Mouse (Mus musculus) lung, adult 2 months (tissue): Measurements from ENCODE around the gene H2-Aa. TPM values are rescaled to one million over a fixed set of nuclear protein-coding genes. Genes with fewer than 3 reads are reported as not detected.

ENCODE experiments used
- DNase-seq: peaks from one replicate; pipeline ENCODE4 v3.0.0; 2022
- H3K4me1 ChIP-seq: fragments of 200-500 bp; 2 replicates; pipeline ENCODE4 v1.6.1; 2011; ENCODE audit warnings: low read length; ENCODE audit not compliant: control insufficient read depth, insufficient read depth
- H3K4me3 ChIP-seq: fragments of 200-500 bp; replicated peaks from 2 replicates; pipeline ENCODE3; 2011; ENCODE audit warnings: low read depth, mild to moderate bottlenecking, control low read depth, low read length; ENCODE audit errors: extremely low read depth
- CTCF ChIP-seq: fragments of 200-500 bp; IDR thresholded peaks from 2 replicates; pipeline ENCODE4 v1.5.1; 2011; ENCODE audit warnings: mild to moderate bottlenecking, low read length, control low read depth; ENCODE audit not compliant: insufficient read depth
- POLR2A ChIP-seq: fragments of 200-500 bp; IDR thresholded peaks from 2 replicates; pipeline ENCODE4 v1.6.1; 2011; ENCODE audit warnings: low read depth, mild to moderate bottlenecking, control low read depth, low read length, borderline replicate concordance; ENCODE audit errors: extremely low read depth
- WGBS: fragments of 180-500 bp; shearing (Covaris S2); methylation state at CpG from one replicate; pipeline ENCODE4 v1.1.7; 2018; 5-methylcytosine and 5-hydroxymethylcytosine counted together
- polyA plus RNA-seq: library from polyadenylated mRNA; depleted of rRNA; stranded (reverse); fragments of >200 nt; gene quantifications from 2 replicates; pipeline ENCODE4 v1.2.3, GENCODE M21; 2012

The H2-Aa gene
- polyA plus RNA-seq, 1 experiment: 544 TPM

DNA sequence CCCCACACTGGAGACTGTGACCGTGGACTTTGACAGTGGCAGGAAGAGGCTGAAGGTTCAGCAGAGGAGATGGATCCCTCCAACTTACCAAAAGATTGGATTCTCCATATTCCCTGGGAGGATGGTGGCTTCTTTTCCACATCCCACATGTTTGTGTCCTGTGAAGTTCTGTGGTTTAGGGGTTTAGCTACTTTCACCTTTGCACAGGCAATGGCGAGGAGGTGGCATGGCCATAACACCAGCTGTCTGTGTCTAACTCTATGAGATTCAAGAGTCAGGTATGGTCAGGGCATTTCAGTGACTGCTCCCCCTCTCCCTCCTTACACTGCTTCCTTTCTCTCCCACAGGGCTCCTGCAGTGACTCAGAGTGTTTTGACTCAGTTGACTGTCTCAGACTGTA lies 18.9 kb downstream of the H2-Aa start:
- Histone ChIP-seq H3K4me3 (no peak overlapping the region), H3K4me1 (no peaks in the 10 kb centered on the region; the same call in 1 of the 2 replicates)
- DNase-seq: no peak
- no peak for TF ChIP-seq CTCF
- no peak for TF ChIP-seq POLR2A
- WGBS: 84% methylated on average over 2 of the region's 2 CpGs

DNA sequence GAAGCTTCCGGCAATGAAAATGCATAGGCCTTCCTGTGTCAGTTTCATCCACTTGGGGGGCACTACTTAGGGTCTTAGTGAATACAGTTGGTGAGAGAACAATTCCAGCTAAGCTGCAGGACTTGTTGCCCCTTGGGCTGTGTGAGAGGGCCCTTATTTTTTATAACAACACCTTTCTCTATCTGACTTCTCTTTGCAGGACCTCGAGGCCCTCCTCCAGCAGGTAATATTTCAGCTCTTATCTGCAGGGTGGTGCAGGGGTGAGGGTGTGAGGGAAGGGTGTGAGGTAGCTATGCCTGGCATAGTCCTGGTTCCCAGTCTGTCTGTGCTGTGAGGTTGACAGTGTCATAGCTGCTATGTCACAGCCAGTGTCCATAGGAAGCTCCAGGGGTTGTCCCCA lies 19.4 kb downstream of the H2-Aa start:
- H3K4me1 ChIP-seq: no peaks in the 10 kb centered on the region; the same call in 1 of the 2 replicates
- H3K4me3 ChIP-seq: no peak overlapping the region
- 57% methylated on average over 2 of the region's 2 CpGs for WGBS
- DNase-seq: no peak
- no peak for TF ChIP-seq POLR2A
- TF ChIP-seq CTCF: no peak

DNA sequence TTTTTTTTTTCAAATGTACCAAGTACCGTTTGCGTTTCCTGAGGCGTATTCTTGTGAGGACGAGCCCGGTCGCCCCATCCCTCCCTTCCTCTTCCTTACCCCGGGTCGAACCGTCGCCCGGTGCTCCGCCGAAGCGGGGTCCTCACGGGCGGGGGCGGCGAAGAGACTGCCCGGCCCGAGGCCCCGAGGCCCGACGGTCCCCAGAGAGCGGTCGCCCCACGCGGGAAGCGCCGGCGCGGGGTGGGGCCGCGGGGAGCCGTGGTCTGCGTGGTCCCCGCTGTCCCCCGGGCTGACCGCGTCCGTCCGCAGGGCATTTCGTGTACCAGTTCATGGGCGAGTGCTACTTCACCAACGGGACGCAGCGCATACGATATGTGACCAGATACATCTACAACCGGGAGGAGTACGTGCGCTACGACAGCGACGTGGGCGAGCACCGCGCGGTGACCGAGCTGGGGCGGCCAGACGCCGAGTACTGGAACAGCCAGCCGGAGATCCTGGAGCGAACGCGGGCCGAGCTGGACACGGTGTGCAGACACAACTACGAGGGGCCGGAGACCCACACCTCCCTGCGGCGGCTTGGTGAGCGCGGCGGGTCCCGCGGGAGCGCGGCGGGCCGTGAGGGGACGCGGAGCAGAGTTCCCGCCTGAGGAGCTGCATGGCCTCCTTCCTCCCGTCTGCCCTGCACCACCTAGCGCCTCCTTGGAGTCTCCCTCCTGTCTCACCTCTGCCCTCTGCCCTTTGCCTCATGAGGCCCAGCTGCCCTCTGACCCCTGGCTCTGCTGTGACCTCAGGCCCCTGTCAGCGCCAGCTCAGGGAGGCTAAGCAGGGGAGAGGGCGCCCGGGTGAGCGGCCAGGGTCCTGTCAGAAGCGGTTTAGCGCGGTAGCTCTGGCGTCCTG lies 22.9 kb downstream of the H2-Aa start:
- Histone ChIP-seq H3K4me1 (peaks cover 4% of the 10 kb centered on the region; the same call in 1 of the 2 replicates), H3K4me3 (peak overlapping the region; percentile 60)
- WGBS: 4% methylated on average over 93 of the region's 93 CpGs
- no peak for DNase-seq
- TF ChIP-seq POLR2A (no peak), CTCF (no peak)

DNA sequence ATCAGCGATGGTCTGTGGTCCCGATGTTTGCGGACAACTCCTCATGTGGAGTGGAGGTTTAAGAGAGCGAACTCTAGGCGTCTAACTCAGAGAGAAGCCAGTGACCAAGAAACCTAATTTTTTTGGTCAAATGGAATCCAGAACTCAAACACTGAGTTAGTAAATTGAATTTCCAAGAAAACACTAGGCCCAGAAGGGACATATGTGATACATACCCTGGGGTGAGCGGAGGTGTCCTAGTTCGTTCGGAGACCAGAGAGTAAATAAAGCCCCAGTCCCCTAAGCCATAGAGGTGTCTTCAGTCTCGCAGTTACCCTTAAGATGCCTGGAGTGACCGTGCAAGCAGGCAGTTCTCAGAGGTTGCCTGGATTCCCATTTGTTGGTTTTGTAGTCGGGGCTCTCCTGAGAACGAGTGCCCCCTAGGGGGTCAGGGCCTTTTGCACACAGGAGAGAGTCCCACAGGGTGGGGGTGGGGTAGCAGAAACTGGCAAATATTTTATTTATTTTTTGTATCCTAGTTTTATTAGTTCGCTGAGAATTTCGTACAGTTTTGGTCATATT lies 23.7 kb downstream of the H2-Aa start:
- H3K4me1 ChIP-seq: peaks cover 4% of the 10 kb centered on the region; the same call in 1 of the 2 replicates
- H3K4me3 ChIP-seq: peak overlapping the region; percentile 91
- TF ChIP-seq CTCF: peak; percentile 22; the same call in 1 of the 2 replicates
- 0 out of 2 replicates have a peak, but pooled peaks have one; percentile 24 for TF ChIP-seq POLR2A
- no peak for DNase-seq
- 7% methylated on average over 14 of the region's 14 CpGs for WGBS

DNA sequence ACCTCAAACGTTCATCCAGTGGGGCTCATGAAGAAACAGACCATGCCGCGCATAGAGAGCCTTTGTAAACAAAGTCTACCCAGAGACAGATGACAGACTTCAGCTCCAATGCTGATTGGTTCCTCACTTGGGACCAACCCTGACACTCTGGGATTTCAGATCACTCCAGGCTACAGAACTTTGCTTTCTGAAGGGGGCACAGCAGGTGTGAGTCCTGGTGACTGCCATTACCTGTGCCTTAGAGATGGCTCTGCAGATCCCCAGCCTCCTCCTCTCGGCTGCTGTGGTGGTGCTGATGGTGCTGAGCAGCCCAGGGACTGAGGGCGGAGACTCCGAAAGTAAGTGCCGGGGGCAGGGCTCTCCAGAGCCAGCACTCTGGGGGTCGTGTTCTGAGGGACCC lies 24.6 kb downstream of the H2-Aa start:
- peak; percentile 70 for DNase-seq
- WGBS: under 1% methylated on average over 8 of the region's 8 CpGs
- TF ChIP-seq CTCF (no peak), POLR2A (peak; percentile 83; the same call in 1 of the 2 replicates)

DNA sequence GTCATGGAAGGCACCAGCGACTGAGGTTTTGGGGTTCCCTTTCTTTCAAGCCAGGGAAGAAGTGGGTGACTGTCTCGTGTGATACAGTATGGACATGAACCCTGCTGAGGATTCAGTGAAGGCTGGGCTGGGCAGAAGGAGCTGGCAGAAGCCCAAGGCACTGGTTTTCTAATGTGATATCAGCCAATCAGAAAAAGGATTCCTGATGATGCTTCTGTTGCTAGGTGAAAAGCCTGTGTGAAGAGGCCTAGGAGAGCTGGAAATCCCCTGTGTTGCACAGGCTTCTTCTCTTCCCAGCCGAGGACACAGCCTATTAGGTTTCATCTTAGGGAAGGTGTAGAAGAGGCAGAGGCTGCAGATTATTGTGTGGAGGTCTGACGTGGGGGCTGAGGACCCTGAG lies 26.1 kb downstream of the H2-Aa start:
- no peak for TF ChIP-seq CTCF
- peak; percentile 35; the same call in 1 of the 2 replicates for TF ChIP-seq POLR2A
- peaks cover 4% of the 10 kb centered on the region; the same call in 1 of the 2 replicates for H3K4me1 ChIP-seq
- WGBS: 24% methylated on average over 4 of the region's 4 CpGs
- no peak overlapping the region for H3K4me3 ChIP-seq
- DNase-seq: peak; percentile 62

More for the DNA sequence above, 24.6 kb downstream of the H2-Aa start:
- Histone ChIP-seq H3K4me3 (peak overlapping the region; percentile 91), H3K4me1 (peaks cover 4% of the 10 kb centered on the region; the same call in 1 of the 2 replicates)

DNA sequence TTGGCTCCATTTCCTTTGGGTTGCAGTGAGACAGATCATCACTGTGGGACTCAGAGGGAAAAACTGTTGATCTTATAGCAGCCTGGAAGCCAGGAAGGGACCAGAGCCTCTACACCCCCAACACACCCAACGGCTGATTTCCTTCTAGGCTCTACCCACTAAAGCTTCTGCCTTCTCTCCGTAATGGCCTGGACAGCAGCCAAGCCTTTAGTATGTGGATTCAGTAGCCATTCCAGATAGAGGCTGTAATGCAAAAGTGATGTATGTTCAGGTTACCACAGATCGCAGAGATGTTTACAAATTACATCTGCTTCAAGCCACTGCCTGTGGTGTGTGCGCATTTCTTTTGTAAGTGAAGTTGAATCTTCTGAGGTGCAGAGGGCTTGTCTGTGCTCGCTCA lies 27.1 kb downstream of the H2-Aa start:
- H3K4me3 ChIP-seq: no peak overlapping the region
- TF ChIP-seq CTCF: no peak
- TF ChIP-seq POLR2A: no peak

DNA sequence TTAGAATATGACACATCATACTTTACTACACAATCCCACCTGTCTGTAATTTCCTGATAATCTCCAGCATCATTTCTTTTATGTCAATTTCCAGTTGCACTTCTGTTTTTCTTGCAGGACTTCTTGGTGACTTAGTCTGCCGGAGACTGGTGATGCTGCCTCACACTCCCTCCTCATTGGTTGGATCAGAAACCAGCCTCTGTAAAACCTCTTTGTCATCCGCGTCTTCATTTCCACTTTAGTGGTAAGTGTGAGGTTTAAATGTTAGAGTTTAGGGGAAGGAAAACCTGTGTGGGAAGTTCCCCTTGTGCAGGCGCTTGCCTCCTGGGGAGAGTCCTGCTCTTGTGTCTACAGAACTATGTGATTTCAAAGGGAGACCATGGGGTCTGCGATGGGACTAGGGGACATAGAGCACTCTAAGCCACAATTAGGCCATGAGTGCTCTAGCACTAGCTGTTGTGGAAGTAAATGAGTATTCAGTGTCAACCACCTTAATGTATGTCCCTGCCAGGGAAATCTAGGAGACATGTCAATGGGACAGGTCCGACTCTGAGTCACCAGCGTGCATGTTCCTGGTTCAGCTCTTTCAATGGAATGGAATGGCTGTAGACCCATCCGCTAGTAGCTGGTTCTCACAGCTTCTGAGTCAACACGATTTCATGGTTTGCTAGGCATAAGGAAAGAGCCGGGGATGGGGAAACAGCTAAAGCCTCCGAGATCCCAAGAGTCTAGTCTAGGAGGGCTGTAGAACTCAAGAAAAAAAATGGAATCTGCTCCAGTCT lies 29.8 kb downstream of the H2-Aa start, which contains the start of gene H2-Ab1:
TSS of gene H2-Ab1 (plus strand) at position 96 of the 782 bp plus-strand sequence.
- TF ChIP-seq CTCF (no peak), POLR2A (no peak)
- Histone ChIP-seq H3K4me3 (no peak within 1 kb of the TSS), H3K4me1 (0 out of 2 replicates have a peak, but pooled peaks cover 4% of the 10 kb centered on the region)
- peak; percentile 83 for DNase-seq
- WGBS: 60% methylated on average over 11 of the region's 11 CpGs

More for the DNA sequence above, 27.1 kb downstream of the H2-Aa start:
- peaks cover 4% of the 10 kb centered on the region; the same call in 1 of the 2 replicates for H3K4me1 ChIP-seq
- 45% methylated on average over 5 of the region's 5 CpGs for WGBS
- DNase-seq: no peak

DNA sequence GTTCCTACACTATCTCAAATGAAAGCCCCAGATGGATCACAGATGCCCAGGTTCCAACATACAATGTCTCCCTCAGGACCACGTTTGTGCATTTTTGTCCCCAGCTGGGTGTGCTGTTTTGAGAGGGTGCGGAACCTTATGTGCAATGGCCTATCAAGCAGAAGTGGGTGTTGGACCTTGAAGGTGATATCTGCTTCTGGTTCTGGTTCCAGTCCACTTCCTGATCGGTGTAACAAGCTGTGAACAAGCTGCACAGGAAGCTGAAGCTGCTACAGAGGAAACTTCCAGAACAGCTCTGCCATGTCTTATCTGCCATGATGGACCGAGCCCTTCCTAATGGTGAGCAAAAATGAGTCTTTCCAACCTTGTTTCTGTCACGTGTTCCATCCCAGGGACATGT lies 31.1 kb downstream of the H2-Aa start:
- 74% methylated on average over 5 of the region's 5 CpGs for WGBS
- TF ChIP-seq POLR2A: no peak
- no peak for DNase-seq
- Histone ChIP-seq H3K4me1 (no peaks in the 10 kb centered on the region), H3K4me3 (no peak overlapping the region)
